Mouse (Mus musculus) ovary, postnatal 36 days (tissue): Measurements from ENCODE around the gene Acox2.

ENCODE experiments used
- DNase-seq: peaks from one replicate; pipeline ENCODE4 v3.0.0; 2022; ENCODE audit warnings: low spot score, mixed read lengths

The Acox2 gene

GRCm38 (mm10) chr14:8213803-8214224 is 45.3 kb downstream of the Acox2 start, which contains the start of gene Kctd6:
TSS of gene Kctd6 (plus strand) at chr14:8214140.
- peak; percentile 100 for DNase-seq

GRCm38 (mm10) chr14:8212996-8213395 is 46.2 kb downstream of the Acox2 start:
- no peak for DNase-seq

GRCm38 (mm10) chr14:8209896-8210295 is 49.3 kb downstream of the Acox2 start:
- DNase-seq = no peak

- no peak for DNase-seq
Measured at GRCm38 (mm10) chr14:8208876-8209275, 50.3 kb downstream of the Acox2 start.

GRCm38 (mm10) chr14:8207543-8207942 is 51.6 kb downstream of the Acox2 start:
- no peak for DNase-seq

- no peak for DNase-seq
Measured at GRCm38 (mm10) chr14:8207105-8207504, 52.0 kb downstream of the Acox2 start.

GRCm38 (mm10) chr14:8206179-8206910 is 52.8 kb downstream of the Acox2 start:
- DNase-seq = no peak

GRCm38 (mm10) chr14:8201715-8202114 is 57.4 kb downstream of the Acox2 start:
- DNase-seq = no peak

GRCm38 (mm10) chr14:8200769-8201168 is 58.4 kb downstream of the Acox2 start:
- DNase-seq = no peak

GRCm38 (mm10) chr14:8192727-8193126 is 66.4 kb downstream of the Acox2 start:
- DNase-seq = no peak

GRCm38 (mm10) chr14:8191331-8191965 is 67.7 kb downstream of the Acox2 start:
- DNase-seq = no peak

- DNase-seq = no peak
Measured at GRCm38 (mm10) chr14:8190556-8190955, 68.6 kb downstream of the Acox2 start.

GRCm38 (mm10) chr14:8186278-8187045 is 72.7 kb downstream of the Acox2 start:
- peak; percentile 27 for DNase-seq

GRCm38 (mm10) chr14:8183330-8183729 is 75.8 kb downstream of the Acox2 start:
- DNase-seq = no peak

- DNase-seq = no peak
Measured at GRCm38 (mm10) chr14:8180371-8181035, 78.7 kb downstream of the Acox2 start.

GRCm38 (mm10) chr14:8176251-8176650 is 82.9 kb downstream of the Acox2 start:
- no peak for DNase-seq
